Mouse (Mus musculus) lung, adult 2 months (tissue): Measurements from ENCODE around the gene Hmx2.

Experiments
- CTCF ChIP-seq: fragments of 200-500 bp; IDR thresholded peaks from 2 replicates; pipeline ENCODE4 v1.5.1; 2011; ENCODE audit warnings: mild to moderate bottlenecking, low read length, control low read depth; ENCODE audit not compliant: insufficient read depth
- POLR2A ChIP-seq: fragments of 200-500 bp; IDR thresholded peaks from 2 replicates; pipeline ENCODE4 v1.6.1; 2011; ENCODE audit warnings: low read depth, mild to moderate bottlenecking, control low read depth, low read length, borderline replicate concordance; ENCODE audit errors: extremely low read depth

- no peak for TF ChIP-seq CTCF
- TF ChIP-seq POLR2A: no peak
Measured at GRCm38 (mm10) chr7:131575246-131575645, 26.7 kb downstream of the Hmx2 start.
